Mouse (Mus musculus): ENCODE results near the gene Zscan20.

DNA sequence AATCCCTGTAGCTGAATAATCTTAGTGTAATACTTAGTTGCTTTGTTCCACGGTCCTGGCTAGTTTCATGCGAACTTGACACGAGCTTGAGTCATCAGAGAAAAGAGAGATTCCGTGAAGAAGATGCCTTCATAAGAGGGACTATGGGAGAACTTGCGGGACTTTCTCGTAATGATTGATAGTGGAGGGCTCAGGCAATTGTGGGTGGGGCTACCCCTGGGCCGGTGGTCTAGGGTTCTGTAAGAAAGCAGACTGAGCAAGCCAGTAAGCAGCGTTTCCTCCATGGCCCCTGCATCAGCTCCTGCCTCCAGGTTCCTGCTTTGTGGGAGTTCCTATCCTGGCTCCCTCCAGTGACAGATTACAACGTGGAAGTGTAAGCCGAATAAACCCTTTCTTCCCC lies 808 bp upstream of the Zscan20 start:
- TF ChIP-seq GATA1 (IDR thresholded peaks at IDR 0.05; ENCODE audit: borderline replicate concordance, low read length) (no peak), FLI1 (IDR thresholded peaks at IDR 0.05; ENCODE audit: low read length) (no peak)

Data from megakaryocyte, embryonic 14.5 days (primary cell).